Mouse (Mus musculus): ENCODE measurements around the gene Dennd1a.

Dennd1a gene

DNA sequence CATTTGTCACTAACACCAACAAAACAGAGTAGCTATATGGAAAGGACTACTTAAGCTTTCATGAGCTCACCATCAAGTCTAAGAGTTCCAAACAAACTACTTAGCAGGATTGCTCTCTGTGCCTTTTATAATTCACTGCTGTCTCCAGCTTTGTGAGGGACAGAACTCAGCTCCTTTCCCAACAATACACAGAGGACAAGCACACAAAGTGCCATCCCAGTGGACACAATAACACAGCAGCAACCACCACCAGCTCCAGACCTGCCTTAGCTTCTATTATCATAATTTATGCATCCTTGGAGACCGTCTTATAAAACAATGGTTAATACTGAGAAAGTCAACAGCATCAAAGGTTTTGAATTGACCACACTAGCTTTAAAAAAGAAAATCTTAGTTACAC, 104.9 kb downstream of the Dennd1a start:
- in situ Hi-C loops (cut with MboI; ENCODE audit: low pct_unique_long_range_greater_than_20kb in 1 of 2, low sequenced_read_pairs in 2 of 2, unreplicated experiment in 1 of 2): no loop called here

DNA sequence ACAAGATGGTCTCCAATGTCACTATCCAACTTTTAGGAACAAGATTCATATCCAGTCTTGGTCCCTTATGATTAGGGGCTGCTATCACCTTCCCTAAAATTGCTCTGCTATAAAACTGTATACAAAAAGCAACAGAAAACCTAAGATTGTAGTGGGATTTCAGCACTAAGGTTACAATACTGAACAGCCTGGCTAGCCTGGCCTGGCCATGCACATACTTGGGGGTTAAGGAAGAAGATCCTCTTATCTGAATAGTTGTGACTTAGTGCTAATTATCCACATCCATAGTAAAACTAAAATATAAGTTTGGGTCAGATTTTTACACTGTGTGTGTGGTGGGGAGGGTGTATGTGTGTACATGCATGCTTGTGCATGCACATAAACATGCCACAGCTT, 109.6 kb downstream of the Dennd1a start:
- in situ Hi-C loops (cut with MboI; ENCODE audit: low pct_unique_long_range_greater_than_20kb in 1 of 2, low sequenced_read_pairs in 2 of 2, unreplicated experiment in 1 of 2): no loop called here

DNA sequence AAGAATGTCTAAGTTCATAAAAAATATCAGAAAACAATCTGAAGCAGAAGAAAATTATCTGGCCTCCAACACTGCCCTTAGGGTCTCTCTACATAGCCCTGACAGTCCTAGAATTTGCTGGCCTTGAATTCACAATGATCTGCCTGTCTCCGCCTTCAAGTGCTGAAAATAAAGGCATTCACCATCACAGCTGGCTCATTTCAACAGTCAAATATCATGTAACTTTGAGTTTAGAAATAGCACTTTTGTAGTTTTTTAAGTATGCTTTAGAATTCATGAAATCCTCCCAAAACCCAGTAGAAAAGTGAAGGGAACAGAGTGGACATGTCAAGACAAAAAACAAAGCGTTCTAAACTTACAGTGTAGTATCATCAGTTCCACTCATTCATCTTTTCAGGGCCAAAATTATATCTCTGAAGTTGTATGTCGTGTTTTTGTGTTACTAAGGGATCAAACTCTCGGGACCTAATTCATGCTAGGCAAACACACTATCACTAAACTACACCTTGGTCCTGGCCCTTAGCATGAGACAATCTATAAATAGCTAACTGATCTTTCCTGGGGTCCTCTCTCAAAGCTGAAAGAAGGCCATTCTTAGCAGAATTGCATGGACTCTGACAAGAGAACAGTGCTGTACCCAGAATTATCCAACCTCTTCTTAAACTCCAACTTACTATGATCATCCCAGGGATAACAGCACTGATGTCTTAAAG, 110.2 kb downstream of the Dennd1a start:
- in situ Hi-C loops (cut with MboI; ENCODE audit: low pct_unique_long_range_greater_than_20kb in 1 of 2, low sequenced_read_pairs in 2 of 2, unreplicated experiment in 1 of 2): no loop called here

DNA sequence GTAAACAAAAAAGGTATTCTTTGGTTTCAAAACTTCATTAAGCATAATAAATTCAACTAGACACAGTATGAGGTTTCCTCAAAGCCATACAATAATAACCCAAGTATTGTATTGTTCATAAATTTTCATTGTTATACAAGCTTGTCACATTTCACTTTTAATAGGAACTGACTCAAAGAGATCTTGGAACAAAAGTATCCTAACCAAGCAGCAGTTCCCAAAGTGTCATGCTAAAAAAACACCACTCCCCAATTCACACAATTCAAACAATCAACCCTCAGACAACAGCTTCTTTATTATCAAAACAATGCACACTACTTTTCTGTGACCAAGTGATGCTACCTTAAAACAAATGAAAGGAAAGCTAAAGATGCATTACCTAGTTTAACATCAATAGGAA, 111.9 kb downstream of the Dennd1a start:
- in situ Hi-C loops (cut with MboI; ENCODE audit: low pct_unique_long_range_greater_than_20kb in 1 of 2, low sequenced_read_pairs in 2 of 2, unreplicated experiment in 1 of 2): no loop called here

DNA sequence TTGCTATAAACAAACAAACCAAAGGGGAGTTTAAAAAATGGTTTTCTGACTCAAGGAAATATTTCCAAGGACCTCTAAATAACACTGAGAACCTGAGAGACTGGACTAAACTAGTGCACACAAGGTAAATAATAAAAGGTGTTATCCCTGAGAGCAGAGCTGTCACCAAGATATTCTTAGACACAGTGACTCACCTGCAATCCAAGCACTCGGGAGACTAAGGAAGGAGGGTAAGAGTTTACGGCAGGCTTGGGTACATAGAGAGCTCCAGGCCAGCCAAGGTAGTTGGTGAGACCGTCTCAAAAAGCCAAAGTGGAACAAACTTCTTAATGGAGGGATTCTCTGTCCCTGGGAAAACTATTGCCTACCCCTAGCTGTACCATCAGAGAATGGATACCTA, 118.6 kb downstream of the Dennd1a start:
- in situ Hi-C loops (cut with MboI; ENCODE audit: low pct_unique_long_range_greater_than_20kb in 1 of 2, low sequenced_read_pairs in 2 of 2, unreplicated experiment in 1 of 2): no loop called here

DNA sequence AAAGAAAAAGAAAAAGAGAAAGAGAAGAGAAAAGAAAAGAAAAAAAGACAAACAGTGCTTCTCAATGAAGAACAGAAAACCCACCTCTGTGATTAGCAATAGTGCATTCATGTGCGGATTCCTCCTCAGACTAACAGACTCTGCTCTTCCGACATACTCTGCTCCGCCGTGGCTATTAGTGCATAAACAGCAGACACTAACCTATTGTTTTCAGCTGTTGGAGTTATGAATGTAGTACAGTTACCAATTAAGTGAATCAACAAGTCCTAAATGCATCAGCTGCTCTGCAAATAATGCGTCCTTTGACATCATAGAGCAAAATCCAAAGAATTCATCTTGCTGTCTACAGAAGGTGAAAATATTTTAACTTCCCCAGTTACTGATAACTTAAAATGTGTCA, 121.2 kb downstream of the Dennd1a start:
- in situ Hi-C loops (cut with MboI; ENCODE audit: low pct_unique_long_range_greater_than_20kb in 1 of 2, low sequenced_read_pairs in 2 of 2, unreplicated experiment in 1 of 2): no loop called here

DNA sequence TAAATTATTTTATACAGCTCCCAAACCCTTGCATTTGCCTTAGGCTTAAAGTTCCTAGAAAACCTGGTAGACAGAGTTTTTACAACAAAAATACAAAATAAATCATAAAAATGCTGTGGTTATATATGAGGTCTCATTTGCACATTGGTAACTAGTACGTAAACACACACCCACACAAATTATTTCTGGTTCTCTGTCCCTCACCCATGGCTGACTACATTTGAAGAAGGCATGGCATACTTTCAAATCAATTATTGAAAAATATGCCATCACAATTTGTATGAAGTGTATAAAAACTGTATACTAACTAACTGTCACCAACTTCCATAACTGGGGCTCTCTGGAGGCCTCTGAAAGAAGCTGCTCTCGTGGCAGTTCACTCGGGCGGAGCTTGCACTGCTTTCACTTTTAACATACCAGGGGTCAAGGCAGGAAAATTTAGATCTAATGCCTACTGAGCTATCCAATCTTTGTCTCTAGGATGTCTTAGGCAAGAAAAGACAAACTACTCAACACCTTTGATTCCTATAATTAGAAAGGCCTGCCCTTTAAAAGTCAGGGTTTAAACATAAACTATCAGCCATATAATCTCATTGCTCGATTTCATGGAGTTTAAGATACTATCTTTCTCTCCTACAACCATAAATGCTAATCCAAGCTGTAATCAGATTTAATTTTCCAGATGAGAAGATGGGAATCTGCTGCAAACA, 122.7 kb downstream of the Dennd1a start:
- in situ Hi-C loops (cut with MboI; ENCODE audit: low pct_unique_long_range_greater_than_20kb in 1 of 2, low sequenced_read_pairs in 2 of 2, unreplicated experiment in 1 of 2): no loop called here

DNA sequence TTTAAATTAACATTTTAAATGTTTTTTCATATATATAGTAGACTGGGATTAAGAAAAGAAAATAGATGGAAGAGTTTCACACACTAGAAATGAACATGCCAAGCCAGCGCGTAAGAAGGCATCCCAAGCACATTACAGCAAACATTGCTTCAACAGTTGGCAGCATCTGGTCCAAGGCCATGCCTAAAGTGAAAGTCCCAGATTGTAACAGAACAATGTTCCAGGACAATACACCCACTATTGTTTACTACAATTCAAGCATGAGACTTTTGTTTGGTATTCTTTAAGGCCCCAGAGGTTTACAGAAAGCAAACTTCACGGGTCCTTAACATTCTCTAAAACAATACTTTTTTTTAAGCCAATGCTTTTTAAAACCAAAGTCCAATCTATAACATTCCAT, 124.7 kb downstream of the Dennd1a start:
- in situ Hi-C loops (cut with MboI; ENCODE audit: low pct_unique_long_range_greater_than_20kb in 1 of 2, low sequenced_read_pairs in 2 of 2, unreplicated experiment in 1 of 2): no loop called here

DNA sequence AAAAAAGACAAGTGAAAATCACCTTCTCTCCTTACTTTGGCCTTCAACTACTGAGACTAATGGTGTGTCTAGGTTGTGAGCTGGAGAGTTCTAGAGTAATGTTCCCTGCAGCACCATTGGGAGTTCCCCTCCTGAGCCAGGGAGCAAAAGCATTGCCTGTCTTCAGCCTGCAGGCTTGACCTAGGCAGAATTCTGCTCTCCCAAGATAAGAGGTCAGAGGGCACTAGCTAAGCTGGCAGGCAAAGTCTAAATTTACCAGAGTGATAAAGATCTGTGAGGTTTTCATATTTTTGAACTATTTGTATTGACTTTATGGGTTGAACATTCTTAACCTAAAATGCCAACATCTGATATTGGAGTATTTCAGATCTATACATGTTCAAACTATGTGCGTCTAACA, 125.7 kb downstream of the Dennd1a start:
- in situ Hi-C loops (cut with MboI; ENCODE audit: low pct_unique_long_range_greater_than_20kb in 1 of 2, low sequenced_read_pairs in 2 of 2, unreplicated experiment in 1 of 2): no loop called here

DNA sequence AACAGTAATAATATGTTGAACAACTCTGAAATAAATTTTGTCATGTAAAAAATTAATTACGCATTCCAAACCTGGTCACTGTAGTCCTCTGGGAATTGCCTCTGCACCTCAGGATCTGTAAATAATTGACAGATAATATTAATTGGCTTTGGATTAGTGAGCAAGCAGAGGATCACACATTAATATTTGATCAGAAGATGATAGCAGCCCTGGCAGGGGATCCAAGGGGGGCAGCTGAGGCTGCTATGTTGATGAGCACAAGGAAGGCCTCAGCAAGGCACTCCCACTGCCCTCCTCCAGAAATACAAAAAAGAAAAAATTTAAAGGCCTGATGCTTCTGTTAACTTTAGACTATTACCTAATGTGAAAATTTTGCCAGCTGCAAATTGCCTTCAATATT, 127.5 kb downstream of the Dennd1a start:
- in situ Hi-C loops (cut with MboI; ENCODE audit: low pct_unique_long_range_greater_than_20kb in 1 of 2, low sequenced_read_pairs in 2 of 2, unreplicated experiment in 1 of 2): no loop called here

DNA sequence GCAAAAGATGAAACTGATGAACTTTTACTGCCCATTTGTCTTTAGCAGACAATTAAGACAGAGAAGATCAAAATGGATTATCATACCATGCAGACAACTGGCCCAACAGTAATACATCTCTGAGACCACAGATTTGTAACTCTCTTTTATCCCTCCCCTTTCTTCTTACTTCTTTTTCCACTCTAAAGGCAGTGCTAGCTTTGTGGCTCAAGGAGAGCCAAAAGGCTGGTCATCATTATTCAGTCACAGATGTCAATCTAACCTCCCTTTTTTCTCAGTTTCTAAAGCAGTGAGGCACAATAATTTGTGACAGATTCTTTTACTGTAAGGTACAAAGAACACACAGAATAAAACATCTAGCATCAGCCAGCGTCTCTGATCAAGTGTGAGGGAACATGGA, 130.2 kb downstream of the Dennd1a start:
- in situ Hi-C loops (cut with MboI; ENCODE audit: low pct_unique_long_range_greater_than_20kb in 1 of 2, low sequenced_read_pairs in 2 of 2, unreplicated experiment in 1 of 2): no loop called here

DNA sequence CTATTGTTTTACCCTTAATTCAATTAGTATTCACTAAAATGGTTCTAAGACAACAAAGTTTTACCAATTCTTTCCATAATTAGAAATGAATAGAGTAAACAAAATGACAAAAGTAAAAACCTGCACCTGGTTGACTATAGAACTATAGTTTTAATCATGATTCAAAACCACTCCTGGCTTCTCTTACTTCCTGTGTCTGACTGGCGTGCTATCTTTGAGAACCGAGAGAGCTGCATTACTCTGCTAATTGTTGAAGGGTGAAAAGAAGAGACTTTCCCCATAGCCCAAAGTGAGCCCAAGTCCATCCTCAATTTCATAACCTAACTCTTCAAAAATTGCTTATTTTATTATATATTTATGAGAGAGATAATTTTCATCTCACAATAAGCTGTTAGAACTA, 131.2 kb downstream of the Dennd1a start:
- in situ Hi-C loops (cut with MboI; ENCODE audit: low pct_unique_long_range_greater_than_20kb in 1 of 2, low sequenced_read_pairs in 2 of 2, unreplicated experiment in 1 of 2): no loop called here

DNA sequence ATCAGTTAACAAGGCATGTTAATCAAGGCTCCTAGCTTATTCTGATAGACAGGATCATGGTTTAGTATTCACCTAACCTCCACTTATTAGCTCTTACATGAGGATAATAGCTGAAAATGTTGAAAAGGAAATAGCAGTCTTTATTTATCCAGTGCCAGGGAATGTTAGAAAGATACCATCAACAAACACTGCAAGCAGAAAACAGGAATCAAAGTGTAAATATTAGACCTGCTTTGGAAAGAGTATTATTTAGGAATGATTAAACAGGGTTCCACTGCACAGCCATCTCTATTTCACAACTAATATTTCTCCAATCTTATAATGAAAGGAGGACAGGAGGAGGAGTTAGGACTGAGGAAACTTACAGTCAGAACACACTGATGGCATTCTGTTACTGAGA, 142.4 kb downstream of the Dennd1a start:
- in situ Hi-C loops (cut with MboI; ENCODE audit: low pct_unique_long_range_greater_than_20kb in 1 of 2, low sequenced_read_pairs in 2 of 2, unreplicated experiment in 1 of 2): no loop called here

DNA sequence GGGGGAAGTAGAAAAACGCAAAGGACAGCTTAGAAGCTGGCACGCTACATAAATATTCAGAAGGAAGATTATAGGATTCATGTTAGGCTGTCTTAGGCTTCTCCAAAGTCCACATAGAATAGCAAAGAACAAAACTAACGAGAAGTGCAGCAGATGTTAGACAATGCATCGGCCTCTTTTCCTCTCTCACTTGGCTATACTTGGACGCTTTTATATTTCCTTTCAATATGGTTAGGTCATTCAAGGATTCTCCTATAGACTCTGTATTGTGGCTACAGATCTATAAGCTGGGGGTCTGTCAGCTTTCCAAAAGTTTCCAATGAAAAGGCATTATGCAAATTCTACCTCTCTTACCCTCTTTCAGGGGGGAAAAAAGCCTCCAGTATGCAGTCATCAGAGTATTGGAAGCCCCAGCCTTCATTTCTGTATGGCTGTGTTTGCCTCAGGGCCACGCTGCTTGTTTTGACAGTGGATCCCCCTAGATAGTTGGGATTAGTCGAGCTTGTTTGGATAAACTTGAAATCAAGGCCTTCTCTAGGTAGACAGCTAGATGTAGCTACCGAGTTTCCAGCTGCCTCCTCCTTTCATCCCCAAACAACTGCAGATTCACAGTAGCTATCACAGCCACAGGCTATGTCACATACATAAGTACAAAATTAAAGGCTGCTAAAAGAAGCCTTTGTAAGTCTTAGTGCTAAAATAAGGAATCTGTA, 143.0 kb downstream of the Dennd1a start:
- in situ Hi-C loops (cut with MboI; ENCODE audit: low pct_unique_long_range_greater_than_20kb in 1 of 2, low sequenced_read_pairs in 2 of 2, unreplicated experiment in 1 of 2): no loop called here

DNA sequence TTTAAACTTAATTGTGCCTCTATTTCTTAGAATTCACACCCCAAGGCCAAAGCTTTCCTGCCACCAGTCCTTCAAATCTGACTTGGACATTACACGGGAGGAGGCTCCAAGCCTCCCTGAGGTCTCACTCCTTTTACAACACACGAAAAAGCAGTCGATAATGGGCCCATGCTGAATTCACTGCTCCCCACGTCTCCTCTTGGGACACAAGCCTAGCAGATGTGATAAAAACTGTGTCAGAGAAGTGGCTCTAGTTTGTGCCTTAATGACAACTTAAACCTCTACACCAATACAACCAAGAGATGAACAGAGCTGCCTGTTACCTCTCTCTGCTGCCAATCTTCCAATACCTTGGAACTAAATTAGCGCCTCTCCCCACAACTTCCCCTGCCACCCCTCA, 144.3 kb downstream of the Dennd1a start:
- in situ Hi-C loops (cut with MboI; ENCODE audit: low pct_unique_long_range_greater_than_20kb in 1 of 2, low sequenced_read_pairs in 2 of 2, unreplicated experiment in 1 of 2): no loop called here

DNA sequence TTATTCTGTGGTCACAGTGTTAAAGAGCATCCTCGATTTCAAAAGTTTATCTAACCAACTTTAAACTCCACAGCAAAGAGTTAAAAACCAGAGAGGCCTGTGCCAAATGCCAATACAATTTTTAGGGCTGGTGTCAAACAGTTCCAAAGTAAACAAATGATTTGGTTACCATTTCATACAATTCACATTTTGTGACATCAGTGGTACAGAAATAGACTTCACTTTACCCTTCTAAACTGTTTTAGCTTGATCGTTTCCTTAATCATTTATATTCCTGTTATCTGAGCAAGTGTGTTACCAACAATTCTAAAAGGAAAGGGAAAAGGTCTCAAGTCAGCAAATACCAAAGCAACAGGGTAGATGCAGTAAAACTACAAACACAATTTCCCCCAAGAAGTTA, 145.0 kb downstream of the Dennd1a start:
- in situ Hi-C loops (cut with MboI; ENCODE audit: low pct_unique_long_range_greater_than_20kb in 1 of 2, low sequenced_read_pairs in 2 of 2, unreplicated experiment in 1 of 2): no loop called here

DNA sequence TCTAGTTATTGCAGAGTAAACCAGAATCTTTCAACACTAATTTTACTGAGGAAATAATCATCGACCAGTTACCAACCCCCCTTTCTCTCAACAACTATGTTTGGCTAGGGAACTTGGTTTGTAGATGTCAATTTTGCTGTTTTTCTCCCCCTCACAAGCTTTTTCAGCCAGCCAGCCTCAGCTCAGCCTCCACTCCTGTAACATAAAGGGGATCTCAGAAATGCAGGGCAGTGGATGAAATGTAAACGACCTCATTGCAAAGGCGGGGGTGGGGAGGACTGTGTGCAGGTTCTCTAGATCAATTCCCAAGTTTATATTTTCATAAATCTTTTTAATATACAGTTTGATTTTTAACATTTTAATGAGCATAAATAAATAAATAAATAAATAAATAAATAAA, 147.7 kb downstream of the Dennd1a start:
- in situ Hi-C loops (cut with MboI; ENCODE audit: low pct_unique_long_range_greater_than_20kb in 1 of 2, low sequenced_read_pairs in 2 of 2, unreplicated experiment in 1 of 2): no loop called here

DNA sequence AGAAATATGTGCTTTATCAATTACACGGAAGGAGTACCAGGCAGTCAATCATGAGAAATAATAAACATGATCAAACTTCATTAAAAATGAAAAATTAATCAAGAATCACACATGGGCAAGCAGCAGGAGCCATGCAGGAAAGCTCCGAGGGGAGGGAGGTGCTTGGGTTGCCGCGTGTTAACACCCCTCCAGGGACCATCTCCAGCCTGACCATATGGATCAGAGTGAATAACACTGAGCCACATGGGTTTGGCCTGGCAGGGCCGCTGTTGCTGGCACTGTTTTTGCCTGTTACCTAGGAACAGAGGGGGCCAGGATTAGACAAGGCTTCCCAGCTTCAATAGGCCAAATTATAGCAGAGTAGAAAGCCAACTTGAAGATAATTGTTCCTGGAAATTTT, 150.1 kb downstream of the Dennd1a start:
- in situ Hi-C loops (cut with MboI; ENCODE audit: low pct_unique_long_range_greater_than_20kb in 1 of 2, low sequenced_read_pairs in 2 of 2, unreplicated experiment in 1 of 2): no loop called here

DNA sequence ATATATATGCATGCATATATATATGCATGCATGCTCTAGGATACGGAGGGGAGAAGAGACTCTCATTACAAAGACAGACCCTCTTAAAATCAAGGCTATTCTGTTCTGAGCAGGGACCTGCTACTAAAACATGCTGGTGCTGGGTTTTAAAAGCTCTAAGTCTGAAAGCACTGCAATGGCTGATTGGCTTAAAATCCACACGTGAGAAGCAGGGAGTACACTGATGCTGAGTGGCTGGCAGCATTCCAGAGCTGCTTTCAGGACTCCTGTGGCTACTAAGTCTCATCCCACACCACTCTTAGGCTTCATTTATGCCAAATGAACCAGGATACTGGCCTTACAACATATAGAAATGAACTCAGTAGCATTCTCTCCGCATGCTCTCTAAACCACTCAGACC, 151.8 kb downstream of the Dennd1a start:
- in situ Hi-C loops (cut with MboI; ENCODE audit: low pct_unique_long_range_greater_than_20kb in 1 of 2, low sequenced_read_pairs in 2 of 2, unreplicated experiment in 1 of 2): no loop called here

All from mouse embryonic stem cell (cell line).